Mouse (Mus musculus) cortical plate, adult 2 months (tissue): ENCODE measurements around the gene Unc13a.

Experiments used
- CTCF ChIP-seq: fragments of 200-500 bp; IDR thresholded peaks from 2 replicates; pipeline ENCODE4 v1.5.1; 2011; ENCODE audit warnings: mild to moderate bottlenecking, control low read depth, low read length; ENCODE audit not compliant: insufficient read depth; ENCODE audit errors: extremely low read depth
- POLR2A ChIP-seq: fragments of 200-500 bp; IDR thresholded peaks from 2 replicates; pipeline ENCODE4 v1.6.1; 2011; ENCODE audit warnings: mild to moderate bottlenecking, low read length, control low read depth; ENCODE audit not compliant: insufficient read depth; ENCODE audit errors: extremely low read depth

DNA sequence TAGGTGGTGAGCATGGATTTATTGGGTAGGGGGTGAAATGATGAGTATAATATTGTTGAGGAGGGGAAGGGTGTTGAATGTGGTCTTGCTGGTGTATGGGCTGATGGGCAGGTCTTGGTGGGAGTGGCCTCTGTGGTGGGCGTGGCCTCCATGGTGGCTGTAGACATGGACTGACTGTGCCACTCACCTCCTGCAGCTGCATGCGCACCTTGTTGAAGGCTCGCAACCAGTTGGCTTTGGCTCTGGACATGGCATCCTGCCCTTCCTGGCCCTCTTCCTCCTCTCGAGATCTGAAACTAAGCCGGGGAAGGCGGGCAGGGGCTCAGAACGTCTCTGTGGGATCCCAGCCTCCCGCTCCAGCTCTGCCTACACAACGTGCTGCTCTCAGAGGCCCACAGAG, 13.7 kb downstream of the Unc13a start:
- no peak for TF ChIP-seq POLR2A
- no peak for TF ChIP-seq CTCF
